Mouse (Mus musculus) lung, postnatal 0 days (tissue): ENCODE measurements around the gene Elmo1. TPM values are rescaled to one million over a fixed set of nuclear protein-coding genes. Genes with fewer than 3 reads are reported as not detected.

ENCODE experiments used
- ATAC-seq: fragments of 200-750 bp; cut with Nextera tagmentation; 2 replicates; pipeline ENCODE4 v1.8.0; 2017; ENCODE audit warnings: moderate library complexity
- DNase-seq: peaks from one replicate; pipeline ENCODE4 v3.0.0-alpha.2; 2016; ENCODE audit warnings: low spot score
- H3K27ac ChIP-seq: fragments of 300-500 bp; sonication (generic); 2 replicates; pipeline ENCODE4 v1.5.1; 2014; ENCODE audit warnings: antibody characterized with exemption, mild to moderate bottlenecking, low read length, mixed read lengths
- H3K27me3 ChIP-seq: fragments of 300-500 bp; sonication (generic); replicated peaks from 2 replicates; pipeline ENCODE4 v1.6.1; 2014; ENCODE audit warnings: low read length, mixed read lengths; ENCODE audit not compliant: insufficient read depth
- H3K36me3 ChIP-seq: fragments of 300-500 bp; sonication (generic); 2 replicates; pipeline ENCODE4 v1.6.1; 2014; ENCODE audit warnings: low read length, mixed read lengths; ENCODE audit not compliant: insufficient read depth
- H3K4me1 ChIP-seq: fragments of 300-500 bp; sonication (generic); 2 replicates; pipeline ENCODE4 v1.6.1; 2014; ENCODE audit warnings: antibody characterized with exemption, low read depth, low read length, mixed read lengths; ENCODE audit not compliant: insufficient read depth
- H3K4me2 ChIP-seq: fragments of 300-500 bp; sonication (generic); replicated peaks from 2 replicates; pipeline ENCODE4 v1.6.1; 2014; ENCODE audit warnings: low read depth, mild to moderate bottlenecking, low read length, moderate library complexity, mixed read lengths
- H3K4me3 ChIP-seq: fragments of 300-500 bp; sonication (generic); 2 replicates; pipeline ENCODE4 v1.5.1; 2014; ENCODE audit warnings: low read depth, low read length
- H3K9ac ChIP-seq: fragments of 300-500 bp; sonication (generic); replicated peaks from 2 replicates; pipeline ENCODE4 v1.6.1; 2014; ENCODE audit warnings: low read depth, mild to moderate bottlenecking
- H3K9me3 ChIP-seq: fragments of 300-500 bp; sonication (generic); 2 replicates; pipeline ENCODE4 v1.6.1; 2016; ENCODE audit warnings: low read length, mixed read lengths
- CTCF ChIP-seq: IDR thresholded peaks from 2 replicates; pipeline ENCODE4 v1.5.1; 2016; ENCODE audit warnings: antibody characterized with exemption, mild to moderate bottlenecking
- EP300 ChIP-seq: IDR thresholded peaks from 2 replicates; pipeline ENCODE4 v1.6.1; 2016; ENCODE audit warnings: antibody characterized with exemption, mild to moderate bottlenecking, control low read depth
- WGBS: fragments of 180-500 bp; shearing (Covaris S2); extraction: QIAGEN DNeasy Blood & Tissue Kit; methylation state at CpG from one replicate; pipeline ENCODE4 v1.1.7; 2014; 5-methylcytosine and 5-hydroxymethylcytosine counted together
- polyA plus RNA-seq: library from polyadenylated mRNA; unstranded; fragments of >200 nt; fragmentation: Nextera tagmentation; extraction: Ambion mirVana; gene quantifications from 2 replicates; pipeline ENCODE4 v1.2.1, GENCODE M21; 2015

Gene Elmo1
- polyA plus RNA-seq, 1 experiment from 2014 or later = 20.8 TPM

DNA sequence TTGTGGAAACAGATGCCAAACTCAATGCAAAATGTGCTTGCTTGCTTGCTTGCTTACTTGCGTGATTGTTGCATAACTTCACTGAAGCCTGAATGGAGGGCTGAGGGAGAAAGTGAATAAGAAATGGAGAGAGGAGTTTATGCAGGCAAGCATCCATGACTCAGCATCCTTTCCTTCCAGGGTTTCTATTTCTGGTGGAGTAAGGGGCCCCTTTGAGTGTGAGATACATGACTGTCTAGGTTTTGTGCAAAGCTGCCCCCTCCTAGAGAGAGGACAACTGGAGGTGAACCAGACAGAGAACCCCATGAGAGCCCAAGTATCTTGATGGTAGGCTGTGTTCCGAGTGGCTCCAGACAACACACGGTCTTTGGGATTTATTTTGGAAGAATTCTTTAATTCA lies 508.2 kb downstream of the Elmo1 start:
- Histone ChIP-seq H3K4me1 (no peaks in the 10 kb centered on the region), H3K9me3 (no peaks in the 10 kb centered on the region), H3K27ac (no peak overlapping the region), H3K9ac (no peak overlapping the region), H3K4me3 (no peak overlapping the region), H3K4me2 (no peak overlapping the region), H3K27me3 (no peaks in the 10 kb centered on the region), H3K36me3 (no peaks in the 10 kb centered on the region; the same call in 1 of the 2 replicates)
- 89% methylated on average over 3 of the region's 3 CpGs for WGBS
- DNase-seq (no peak), ATAC-seq (no peak)
- TF ChIP-seq EP300 (no peak), CTCF (no peak)

- TF ChIP-seq EP300 (no peak), CTCF (no peak)
- no peak overlapping the region for H3K9ac ChIP-seq
- no peaks in the 10 kb centered on the region for H3K9me3 ChIP-seq
- H3K4me1 ChIP-seq = no peaks in the 10 kb centered on the region
- H3K4me3 ChIP-seq = no peak overlapping the region
- no peaks in the 10 kb centered on the region; the same call in 1 of the 2 replicates for H3K36me3 ChIP-seq
- no peak overlapping the region for H3K27ac ChIP-seq
- DNase-seq = no peak
- WGBS = 45% methylated on average over 6 of the region's 6 CpGs
- H3K4me2 ChIP-seq = no peak overlapping the region
- no peak for ATAC-seq
- H3K27me3 ChIP-seq = no peaks in the 10 kb centered on the region
These were observed 509.9 kb downstream of the Elmo1 start for GRCm38 (mm10) chr13:20600246-20600645.

GRCm38 (mm10) chr13:20601421-20601820 lies 511.0 kb downstream of the Elmo1 start:
- DNase-seq (no peak), ATAC-seq (no peak)
- Histone ChIP-seq H3K27me3 (no peaks in the 10 kb centered on the region), H3K27ac (no peak overlapping the region), H3K4me3 (no peak overlapping the region), H3K9me3 (no peaks in the 10 kb centered on the region), H3K36me3 (no peaks in the 10 kb centered on the region; the same call in none of the 2 replicates), H3K4me1 (no peaks in the 10 kb centered on the region), H3K9ac (no peak overlapping the region), H3K4me2 (no peak overlapping the region)
- 56% methylated on average over 1 of the region's 1 CpGs for WGBS
- TF ChIP-seq CTCF = no peak
- TF ChIP-seq EP300 = no peak

GRCm38 (mm10) chr13:20606891-20607290 lies 516.5 kb downstream of the Elmo1 start:
- Histone ChIP-seq H3K4me2 (no peak overlapping the region), H3K4me3 (no peak overlapping the region), H3K9me3 (no peaks in the 10 kb centered on the region), H3K27me3 (no peaks in the 10 kb centered on the region), H3K9ac (no peak overlapping the region), H3K4me1 (no peaks in the 10 kb centered on the region), H3K27ac (no peak overlapping the region), H3K36me3 (no peaks in the 10 kb centered on the region; the same call in 1 of the 2 replicates)
- no peak for ATAC-seq
- 95% methylated on average over 3 of the region's 3 CpGs for WGBS
- no peak for DNase-seq
- no peak for TF ChIP-seq EP300
- TF ChIP-seq CTCF = no peak

DNA sequence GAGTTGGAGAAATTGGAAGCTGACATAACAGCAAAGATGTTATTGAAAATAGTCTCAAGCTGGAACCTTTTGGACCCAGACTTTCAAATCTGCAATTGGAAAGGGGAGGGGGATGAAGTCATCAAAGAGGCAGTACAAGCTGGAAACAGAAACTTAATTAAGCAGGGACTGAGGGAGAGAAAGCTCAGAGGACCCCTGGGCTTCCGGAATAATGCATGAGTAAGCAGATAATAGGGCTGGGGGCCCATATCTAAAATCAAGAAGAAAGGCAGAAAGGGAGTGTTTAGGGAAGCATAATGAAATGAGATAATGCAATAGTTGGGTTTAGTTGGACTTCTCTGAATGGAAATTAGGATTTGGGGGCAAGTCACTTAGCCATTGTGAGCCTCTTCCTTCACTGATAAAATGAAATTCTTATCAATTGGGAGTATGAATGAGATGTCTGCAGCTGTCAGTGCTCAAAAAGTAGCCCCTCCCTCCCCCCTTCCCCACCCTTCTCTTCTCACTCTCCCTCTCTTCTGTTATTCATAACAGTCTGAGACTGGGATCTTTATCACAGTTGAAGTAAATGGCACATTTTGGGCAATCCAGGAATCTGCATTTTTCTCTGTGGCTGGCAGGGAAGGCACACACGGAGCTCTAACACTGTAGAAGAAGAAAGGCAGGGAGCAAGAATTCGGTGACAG lies 518.8 kb downstream of the Elmo1 start:
- no peak for DNase-seq
- Histone ChIP-seq H3K27me3 (no peaks in the 10 kb centered on the region), H3K9ac (no peak overlapping the region), H3K27ac (no peak overlapping the region), H3K36me3 (no peaks in the 10 kb centered on the region; the same call in 1 of the 2 replicates), H3K4me3 (no peak overlapping the region), H3K4me2 (no peak overlapping the region), H3K4me1 (no peaks in the 10 kb centered on the region), H3K9me3 (no peaks in the 10 kb centered on the region)
- WGBS = 59% methylated on average over 3 of the region's 3 CpGs
- TF ChIP-seq EP300 = no peak
- TF ChIP-seq CTCF = no peak
- ATAC-seq = no peak

DNA sequence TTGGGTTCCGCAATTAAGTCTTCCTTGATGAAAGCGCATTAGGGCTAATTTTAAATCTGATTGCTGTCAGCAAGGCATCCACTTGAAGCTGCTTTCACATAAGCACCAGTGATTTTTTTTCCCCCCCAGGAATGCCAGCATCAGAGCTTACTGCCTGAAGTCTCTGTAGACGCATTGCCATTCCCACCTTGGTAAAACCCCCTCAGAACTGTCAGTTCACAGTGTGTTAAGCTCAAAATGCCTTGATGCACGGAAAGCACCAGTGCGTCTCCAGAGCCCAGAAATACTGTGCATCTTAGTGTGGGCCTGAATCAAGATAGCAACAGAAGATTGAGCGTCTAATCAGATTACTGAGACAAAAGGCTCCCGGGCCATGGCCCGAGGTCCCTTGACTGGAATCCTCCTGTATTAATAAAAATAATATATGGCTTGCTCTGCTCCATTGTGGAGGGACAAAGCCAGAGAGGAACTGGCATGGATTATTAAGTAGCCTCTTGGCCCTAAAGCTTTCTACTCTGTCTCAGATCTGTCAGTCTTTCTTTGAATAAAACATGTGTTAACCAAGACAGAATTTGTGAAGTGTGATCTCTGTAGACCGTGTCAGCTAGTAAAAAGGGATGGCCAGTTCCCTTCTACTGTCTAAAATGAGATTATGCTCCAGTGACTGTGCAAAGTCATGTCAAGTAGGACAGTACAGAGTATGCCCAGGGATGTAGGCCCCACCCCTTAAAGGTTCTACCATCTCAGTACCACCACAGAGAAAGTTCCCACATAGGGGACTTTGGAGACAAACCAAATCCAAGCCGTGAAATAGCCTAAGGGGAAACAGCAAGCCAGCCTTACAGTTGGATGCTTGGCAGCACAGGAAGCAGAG lies 525.4 kb downstream of the Elmo1 start:
- ATAC-seq (no peak), DNase-seq (no peak)
- TF ChIP-seq EP300 = no peak
- TF ChIP-seq CTCF = no peak
- Histone ChIP-seq H3K4me3 (no peak overlapping the region), H3K4me2 (no peak overlapping the region), H3K36me3 (no peaks in the 10 kb centered on the region), H3K4me1 (no peaks in the 10 kb centered on the region), H3K9ac (no peak overlapping the region), H3K9me3 (no peaks in the 10 kb centered on the region), H3K27ac (no peak overlapping the region), H3K27me3 (no peaks in the 10 kb centered on the region)
- 85% methylated on average over 10 of the region's 10 CpGs for WGBS
